ENCODE assay signal across 16 mouse cellular contexts in genomic region chr8:47145258-47145657, GRCm38 (mm10).
DNase-seq lines count a peak whose midpoint lies in the region; ATAC-seq and TF ChIP-seq lines count a peak whose summit lies in the region.
"Had no signal": no experiment of that assay in that cellular context is flagged by ENCODE, and none has a peak within 500 bp of the region (broad histone marks: within the 10 kb centered on the region; RNA-seq: fewer than 3 reads in every experiment).

No protein-coding gene starts in this region.

- TF ChIP-seq POLR2A in brain, embryonic 14.5 days (IDR thresholded peaks at IDR 0.05; ENCODE audit: borderline replicate concordance, extremely low read depth, insufficient read depth, insufficient read length, poor library complexity, severe bottlenecking) = no peak

- no peak for DNase-seq in frontal cortex, postnatal 14 days (ENCODE audit: low spot score in 2 of 2)
- DNase-seq in brain, adult 2 months (ENCODE audit: low read depth, low spot score) = peak; percentile 56
- DNase-seq in brain, embryonic 14.5 days (ENCODE audit: low read depth) = peak; percentile 14
- DNase-seq in adrenal gland, adult 8-10 months = no peak
- DNase-seq in cerebellum, adult 11-12 months = no peak
- DNase-seq: adrenal gland, adult 2 months; adrenal gland, postnatal 14 days; adrenal gland, postnatal 36 days; cerebellum, adult 18-20 months; cerebellum, adult 8-10 months; cerebellum, adult 9-11 months; cerebellum, postnatal 14 days; cerebellum, postnatal 36 days; embryo, embryonic 11 days had no signal

- no peak for TF ChIP-seq CTCF in brain, embryonic 14.5 days (IDR thresholded peaks at IDR 0.05; ENCODE audit: borderline replicate concordance, extremely low read depth, insufficient read depth, insufficient read length)

- peak; percentile 85 for ATAC-seq in frontal cortex, adult (ENCODE audit: low TSS enrichment)
- ATAC-seq: forebrain, embryonic 16.5 days had no signal

Comparison
In these comparisons a context has a peak if more than half of its experiments do, and no peak if none do; other contexts are left out.
1. DNase-seq: peak in brain, adult 2 months (single experiment) and brain, embryonic 14.5 days (single experiment); none in frontal cortex, postnatal 14 days (0 of 2), adrenal gland, adult 8-10 months (single experiment) and cerebellum, adult 11-12 months (single experiment).